Mouse (Mus musculus) midbrain, embryonic 16.5 days (tissue): ENCODE measurements around the gene Aacs. TPM values are rescaled to one million over a fixed set of nuclear protein-coding genes. Genes with fewer than 3 reads are reported as not detected.

ENCODE experiments used
- ATAC-seq: fragments of 200-750 bp; cut with Nextera tagmentation; 2 replicates; pipeline ENCODE4 v1.8.0; 2017; ENCODE audit warnings: moderate TSS enrichment
- H3K27ac ChIP-seq: fragments of 300-500 bp; sonication (generic); 2 replicates; pipeline ENCODE4 v1.5.1; 2014; ENCODE audit warnings: mild to moderate bottlenecking, low read length, mixed read lengths
- H3K27me3 ChIP-seq: fragments of 300-500 bp; sonication (generic); 2 replicates; pipeline ENCODE4 v1.6.1; 2014; ENCODE audit warnings: low read depth, low read length, mixed read lengths; ENCODE audit not compliant: control insufficient read depth, insufficient read depth
- H3K36me3 ChIP-seq: fragments of 300-500 bp; sonication (generic); 2 replicates; pipeline ENCODE4 v1.6.1; 2014; ENCODE audit warnings: mild to moderate bottlenecking, low read length, moderate library complexity, mixed read lengths; ENCODE audit not compliant: control insufficient read depth, insufficient read depth
- H3K4me1 ChIP-seq: fragments of 300-500 bp; sonication (generic); 2 replicates; pipeline ENCODE4 v1.6.1; 2014; ENCODE audit warnings: mild to moderate bottlenecking, low read length, mixed read lengths; ENCODE audit not compliant: control insufficient read depth, insufficient read depth
- H3K4me2 ChIP-seq: fragments of 300-500 bp; sonication (generic); 2 replicates; pipeline ENCODE4 v1.6.1; 2014; ENCODE audit warnings: mild to moderate bottlenecking, low read length, mixed read lengths
- H3K4me3 ChIP-seq: fragments of 300-500 bp; sonication (generic); 2 replicates; pipeline ENCODE4 v1.5.1; 2014; ENCODE audit warnings: low read depth, mild to moderate bottlenecking, low read length, moderate library complexity, mixed read lengths
- H3K9ac ChIP-seq: fragments of 300-500 bp; sonication (generic); 2 replicates; pipeline ENCODE4 v1.6.1; 2014; ENCODE audit warnings: low read depth, low read length, mixed read lengths
- H3K9me3 ChIP-seq: fragments of 300-500 bp; sonication (generic); replicated peaks from 2 replicates; pipeline ENCODE4 v1.6.1; 2014; ENCODE audit warnings: mild to moderate bottlenecking, low read length, mixed read lengths; ENCODE audit not compliant: control insufficient read depth, poor library complexity, severe bottlenecking
- WGBS: fragments of 180-500 bp; shearing (Covaris S2); extraction: QIAGEN DNeasy Blood & Tissue Kit; methylation state at CpG from one replicate; pipeline ENCODE4 v1.1.7; 2014; 5-methylcytosine and 5-hydroxymethylcytosine counted together
- polyA plus RNA-seq: library from polyadenylated mRNA; unstranded; fragments of >200 nt; fragmentation: Nextera tagmentation; extraction: Ambion mirVana; gene quantifications from 2 replicates; pipeline ENCODE4 v1.2.1, GENCODE M21; 2015

Gene Aacs
- polyA plus RNA-seq, 1 experiment from 2014 or later: 125 TPM

DNA sequence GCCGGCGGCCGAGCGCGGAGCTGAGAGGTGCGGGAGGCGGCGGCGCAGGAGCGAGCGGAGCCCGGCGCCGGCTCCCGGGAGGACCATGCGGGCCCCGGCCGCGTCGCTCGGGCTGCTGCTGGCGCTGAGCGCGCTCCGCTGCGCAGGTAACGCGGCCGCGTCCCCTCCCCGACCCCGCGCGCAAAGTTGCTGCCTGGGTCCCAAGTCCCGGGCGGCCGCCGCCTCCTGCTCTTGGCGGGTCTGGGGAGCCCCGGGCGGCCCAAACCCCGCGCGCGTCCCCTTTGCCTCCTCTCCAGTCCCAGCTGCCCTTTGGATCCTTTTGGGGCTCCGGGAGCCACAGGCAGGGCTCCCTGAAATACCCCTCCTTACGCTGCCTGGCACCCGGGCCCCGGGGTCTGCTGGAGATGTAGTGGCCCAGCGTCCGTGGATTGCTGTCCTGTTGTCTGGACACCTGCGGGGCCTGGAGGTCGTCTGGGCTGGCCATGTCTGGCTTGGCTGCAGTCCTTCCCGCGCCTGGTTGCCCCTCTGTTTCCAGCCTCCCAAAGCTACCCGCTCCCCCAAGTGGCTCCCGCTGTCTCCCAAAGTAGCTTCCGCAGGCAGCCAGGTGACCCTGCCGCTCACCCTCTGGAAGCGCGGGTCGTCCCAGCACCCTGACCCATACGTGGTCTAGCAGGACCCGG is 57.1 kb downstream of the Aacs start:
- peak overlapping the region; percentile 68 for H3K4me2 ChIP-seq
- peak overlapping the region; percentile 81 for H3K9ac ChIP-seq
- peaks cover 26% of the 10 kb centered on the region; the same call in 1 of the 2 replicates for H3K4me1 ChIP-seq
- H3K36me3 ChIP-seq: no peaks in the 10 kb centered on the region
- H3K4me3 ChIP-seq: peak overlapping the region; percentile 65
- peaks cover 3% of the 10 kb centered on the region for H3K27me3 ChIP-seq
- WGBS: under 1% methylated on average over 54 of the region's 64 CpGs
- H3K9me3 ChIP-seq: no peaks in the 10 kb centered on the region
- ATAC-seq: no peak; the same call in 1 of the 2 replicates
- H3K27ac ChIP-seq: peak overlapping the region; percentile 83

DNA sequence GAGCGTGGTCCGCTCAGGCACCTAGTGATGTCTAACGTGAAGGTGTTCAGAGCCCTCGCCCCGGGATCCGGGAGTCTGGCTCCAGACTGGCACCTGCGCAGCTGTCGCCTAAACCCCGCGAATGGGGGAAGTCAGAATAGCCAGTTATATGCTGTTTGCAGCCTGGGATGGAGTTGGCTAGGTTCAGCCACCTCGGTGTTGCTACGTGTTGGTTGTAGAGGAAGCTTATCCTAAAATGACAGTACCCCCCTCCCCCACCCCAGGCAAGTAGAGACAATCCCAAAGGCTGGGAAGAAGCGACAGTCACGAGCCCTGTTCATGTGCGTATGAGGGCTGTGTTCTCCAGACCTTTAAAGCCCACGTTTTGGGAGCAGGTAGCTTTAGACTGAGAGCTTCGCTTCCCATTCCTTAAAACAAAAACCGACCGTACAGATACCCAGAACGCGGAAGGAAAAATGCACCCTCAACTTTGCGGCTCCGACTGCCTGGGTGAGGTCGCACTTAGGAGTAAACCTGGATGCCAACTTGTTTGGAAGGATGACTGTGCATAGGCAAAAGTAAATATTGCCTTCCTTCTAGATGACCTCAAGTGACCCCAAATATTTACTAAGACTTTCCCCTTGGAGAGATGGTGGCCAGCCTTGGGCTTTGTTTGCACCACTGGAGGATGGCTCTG is 57.7 kb downstream of the Aacs start:
- H3K27me3 ChIP-seq: peaks cover 3% of the 10 kb centered on the region

DNA sequence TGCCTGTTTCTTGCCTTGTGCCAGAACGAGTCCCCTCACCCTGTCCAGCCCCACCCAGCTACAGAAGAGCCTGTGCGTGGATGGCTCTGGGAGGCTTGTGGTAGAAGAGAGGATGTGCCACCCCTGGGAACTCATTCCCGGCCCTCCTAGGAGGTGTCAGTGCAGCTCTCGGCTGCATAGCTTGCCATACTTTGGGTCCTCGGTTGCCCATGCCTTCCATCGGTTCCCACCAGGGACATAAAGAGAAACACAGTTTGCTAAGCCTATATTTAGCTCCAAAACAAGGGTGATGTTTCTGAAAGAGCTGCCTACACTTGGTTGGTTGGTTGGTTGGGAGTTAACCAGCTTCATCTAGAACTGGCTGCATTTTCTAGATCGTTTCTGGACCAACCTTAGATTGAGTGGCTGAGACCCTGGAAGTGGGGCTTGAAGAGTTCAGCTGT is 58.6 kb downstream of the Aacs start:
- WGBS: 8% methylated on average over 7 of the region's 7 CpGs
- H3K27me3 ChIP-seq: no peaks in the 10 kb centered on the region; the same call in none of the 2 replicates
- peak overlapping the region; percentile 68 for H3K4me2 ChIP-seq
- H3K9me3 ChIP-seq: no peaks in the 10 kb centered on the region
- peak overlapping the region; percentile 83 for H3K27ac ChIP-seq
- no peak for ATAC-seq
- H3K36me3 ChIP-seq: no peaks in the 10 kb centered on the region
- H3K9ac ChIP-seq: peak overlapping the region; percentile 81
- peaks cover 26% of the 10 kb centered on the region; the same call in 1 of the 2 replicates for H3K4me1 ChIP-seq
- H3K4me3 ChIP-seq: peak overlapping the region; percentile 65

More for the DNA sequence above, 57.7 kb downstream of the Aacs start:
- Histone ChIP-seq H3K4me3 (peak overlapping the region; percentile 65), H3K4me1 (peaks cover 26% of the 10 kb centered on the region; the same call in 1 of the 2 replicates), H3K9me3 (no peaks in the 10 kb centered on the region), H3K36me3 (no peaks in the 10 kb centered on the region), H3K9ac (peak overlapping the region; percentile 81), H3K27ac (peak overlapping the region; percentile 83), H3K4me2 (peak overlapping the region; percentile 68)
- WGBS: 1% methylated on average over 24 of the region's 24 CpGs
- ATAC-seq: no peak

DNA sequence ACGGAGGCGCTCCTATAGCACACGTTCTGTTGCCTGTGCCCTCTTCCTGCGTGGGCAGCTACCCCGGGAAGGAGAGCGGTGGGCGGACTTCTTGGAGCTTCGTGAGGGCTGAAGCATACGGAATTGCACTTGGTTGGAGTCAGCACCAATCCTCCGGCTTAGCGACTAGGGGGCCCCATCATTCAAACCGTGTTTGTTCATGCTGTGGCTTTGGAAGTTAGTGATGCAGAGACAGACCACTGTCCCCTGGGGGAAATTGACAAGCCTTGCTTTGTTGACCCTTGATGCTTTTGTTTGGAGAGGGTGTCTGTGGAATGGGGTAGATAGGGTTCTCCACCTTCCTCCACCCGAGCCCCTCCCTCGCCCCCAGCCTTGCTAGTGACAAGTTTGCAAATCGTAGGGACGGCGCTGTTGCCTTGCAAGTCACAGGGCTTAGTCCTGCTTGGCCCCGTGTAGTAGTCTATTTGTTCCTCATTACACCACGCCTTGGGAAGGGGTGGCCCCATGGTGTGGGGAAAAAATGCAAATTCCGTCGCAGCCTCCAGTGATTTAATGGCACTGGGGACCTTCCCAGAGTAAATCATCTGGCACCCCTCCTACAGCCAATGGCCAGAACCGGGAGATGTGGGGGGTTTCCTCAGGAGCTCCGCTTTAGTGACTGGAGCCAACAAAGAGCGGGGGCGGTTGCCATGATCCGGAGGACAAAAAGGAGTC is 59.2 kb downstream of the Aacs start:
- H3K9me3 ChIP-seq: no peaks in the 10 kb centered on the region
- peak overlapping the region; percentile 65 for H3K4me3 ChIP-seq
- 0 out of 2 replicates have a peak, but pooled peaks have one; percentile 29 for ATAC-seq
- peaks cover 24% of the 10 kb centered on the region; the same call in 1 of the 2 replicates for H3K4me1 ChIP-seq
- peak overlapping the region; percentile 83 for H3K27ac ChIP-seq
- no peaks in the 10 kb centered on the region for H3K36me3 ChIP-seq
- under 1% methylated on average over 26 of the region's 26 CpGs for WGBS
- no peaks in the 10 kb centered on the region; the same call in none of the 2 replicates for H3K27me3 ChIP-seq
- peak overlapping the region; percentile 68 for H3K4me2 ChIP-seq
- H3K9ac ChIP-seq: peak overlapping the region; percentile 81

DNA sequence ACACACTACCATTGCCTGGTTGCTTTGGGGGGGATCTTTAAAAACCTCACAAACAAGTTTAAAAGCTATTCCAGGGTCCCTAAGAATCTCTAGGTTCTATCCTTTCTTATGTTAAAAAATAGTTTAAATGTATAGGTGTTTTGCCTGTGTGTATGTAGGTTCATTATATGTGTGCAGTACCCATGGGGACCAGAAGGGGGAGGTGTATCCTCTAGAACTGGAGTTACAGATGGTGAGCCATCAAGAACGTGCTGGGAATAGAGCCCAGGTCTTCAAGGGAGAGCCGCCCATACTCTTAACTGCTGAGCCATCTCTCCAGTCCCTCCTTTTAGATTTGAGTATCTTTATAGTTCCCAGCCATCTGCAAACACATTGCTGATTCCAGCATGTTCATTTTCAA is 69.5 kb downstream of the Aacs start:
- H3K4me3 ChIP-seq: no peak overlapping the region
- H3K9ac ChIP-seq: no peak overlapping the region
- peaks cover 15% of the 10 kb centered on the region for H3K4me1 ChIP-seq
- H3K36me3 ChIP-seq: no peaks in the 10 kb centered on the region
- H3K9me3 ChIP-seq: no peaks in the 10 kb centered on the region
- ATAC-seq: no peak
- 96% methylated on average over 2 of the region's 2 CpGs for WGBS
- H3K27ac ChIP-seq: no peak overlapping the region
- no peaks in the 10 kb centered on the region for H3K27me3 ChIP-seq
- no peak overlapping the region for H3K4me2 ChIP-seq

DNA sequence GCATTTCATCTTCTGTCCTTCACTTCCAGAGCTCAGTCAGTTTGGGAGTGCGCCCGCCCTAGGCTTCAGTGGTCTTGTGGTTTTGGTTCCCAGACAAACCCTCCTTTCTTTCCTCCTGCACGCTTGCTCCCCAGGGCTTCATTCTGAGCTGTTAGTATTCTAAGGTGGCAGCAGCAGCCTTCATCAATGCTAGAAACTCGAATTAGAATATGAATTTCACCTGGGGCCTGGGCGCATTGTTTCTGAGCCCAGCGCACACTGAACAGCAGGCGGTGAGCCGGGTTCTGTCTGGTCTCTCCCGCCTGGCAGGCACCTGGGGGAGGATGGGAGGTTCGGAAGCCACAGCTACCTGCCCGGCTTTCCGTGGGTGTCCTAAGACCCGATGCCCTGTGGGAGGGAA is 70.7 kb downstream of the Aacs start:
- H3K4me1 ChIP-seq: peaks cover 15% of the 10 kb centered on the region
- no peaks in the 10 kb centered on the region for H3K9me3 ChIP-seq
- no peak for ATAC-seq
- no peak overlapping the region for H3K4me3 ChIP-seq
- WGBS: 21% methylated on average over 13 of the region's 13 CpGs
- peak overlapping the region; percentile 44; the same call in 1 of the 2 replicates for H3K9ac ChIP-seq
- no peaks in the 10 kb centered on the region for H3K36me3 ChIP-seq
- peak overlapping the region; percentile 66 for H3K27ac ChIP-seq
- no peaks in the 10 kb centered on the region for H3K27me3 ChIP-seq
- H3K4me2 ChIP-seq: peak overlapping the region; percentile 39

DNA sequence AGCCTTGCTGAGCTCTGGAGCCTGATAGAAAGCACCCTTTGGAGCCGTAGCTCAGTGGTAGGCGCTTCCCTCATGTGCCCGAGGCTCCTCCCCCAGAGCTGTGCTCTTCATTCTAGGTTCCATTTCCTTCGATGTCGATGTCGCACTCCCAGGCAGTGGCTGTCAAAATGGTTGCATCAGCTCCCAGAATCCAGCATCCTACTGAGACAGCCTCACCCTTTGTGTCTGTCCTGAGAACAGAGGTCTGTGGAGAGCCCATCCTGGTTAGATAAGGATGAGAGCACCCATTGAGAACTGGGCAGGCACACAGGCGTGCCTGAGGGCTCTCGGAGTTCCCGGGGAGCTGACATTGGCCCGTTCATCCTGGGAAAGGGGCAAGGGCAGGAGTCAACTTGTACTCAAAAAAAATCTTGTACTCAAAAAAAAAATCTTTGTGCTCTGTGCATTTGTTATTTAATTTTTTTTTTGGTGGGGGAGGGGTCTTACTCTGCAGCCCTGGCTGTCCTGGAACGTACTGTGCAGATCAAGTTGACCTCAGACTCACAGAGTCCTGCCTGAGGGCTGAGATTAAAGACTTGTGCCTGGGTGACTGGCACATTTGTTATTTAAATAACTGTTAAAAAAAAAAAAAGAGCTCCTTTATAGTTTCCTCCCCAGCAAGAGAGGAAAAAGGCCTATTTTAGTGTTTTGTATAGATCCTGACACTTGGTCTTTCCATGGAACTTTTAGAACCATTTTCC is 74.3 kb downstream of the Aacs start:
- H3K27me3 ChIP-seq: no peaks in the 10 kb centered on the region
- H3K9me3 ChIP-seq: no peaks in the 10 kb centered on the region
- H3K4me1 ChIP-seq: peaks cover 14% of the 10 kb centered on the region
- ATAC-seq: no peak
- H3K9ac ChIP-seq: no peak overlapping the region
- no peak overlapping the region for H3K27ac ChIP-seq
- H3K36me3 ChIP-seq: no peaks in the 10 kb centered on the region
- WGBS: 14% methylated on average over 11 of the region's 11 CpGs
- H3K4me3 ChIP-seq: no peak overlapping the region
- H3K4me2 ChIP-seq: 0 out of 2 replicates have a peak overlapping the region, but pooled peaks have one; percentile 25

DNA sequence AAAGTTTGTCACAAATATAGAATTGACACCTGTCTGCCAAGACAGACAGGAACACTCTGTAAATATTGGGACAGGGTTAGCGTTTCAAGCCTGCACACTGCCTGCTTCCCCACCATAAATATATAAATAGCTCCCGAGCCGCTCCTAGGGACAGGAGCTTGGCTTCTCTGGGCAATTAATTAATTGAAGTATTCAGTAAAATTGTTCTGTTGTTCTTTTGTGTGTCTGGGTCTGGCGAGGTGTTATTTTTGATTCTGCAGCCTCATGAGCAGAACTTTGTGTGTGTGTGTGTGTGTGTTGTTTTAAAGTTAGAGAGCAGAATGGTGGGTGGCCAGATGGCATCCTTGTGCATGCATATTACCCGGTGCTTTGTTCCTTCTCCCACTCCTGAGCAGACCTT is 80.1 kb downstream of the Aacs start:
- H3K9me3 ChIP-seq: no peaks in the 10 kb centered on the region
- no peak overlapping the region for H3K4me2 ChIP-seq
- 76% methylated on average over 5 of the region's 5 CpGs for WGBS
- H3K9ac ChIP-seq: no peak overlapping the region
- ATAC-seq: no peak
- no peak overlapping the region for H3K4me3 ChIP-seq
- no peak overlapping the region for H3K27ac ChIP-seq
- no peaks in the 10 kb centered on the region for H3K27me3 ChIP-seq
- H3K4me1 ChIP-seq: no peaks in the 10 kb centered on the region
- H3K36me3 ChIP-seq: no peaks in the 10 kb centered on the region
